Mouse (Mus musculus): ENCODE data around the gene Gm44973.

GRCm38 (mm10) chr7:5060944-5061773, 45.9 kb downstream of the Gm44973 start:
- peak; percentile 51 for TF ChIP-seq CTCF (conservative IDR thresholded peaks at IDR 0.05; ENCODE audit: low read length)
- TF ChIP-seq NANOG (IDR thresholded peaks at IDR 0.05; ENCODE audit: borderline replicate concordance, low read length) = no peak
